Mouse (Mus musculus): ENCODE measurements around the gene Slc26a10.

DNA sequence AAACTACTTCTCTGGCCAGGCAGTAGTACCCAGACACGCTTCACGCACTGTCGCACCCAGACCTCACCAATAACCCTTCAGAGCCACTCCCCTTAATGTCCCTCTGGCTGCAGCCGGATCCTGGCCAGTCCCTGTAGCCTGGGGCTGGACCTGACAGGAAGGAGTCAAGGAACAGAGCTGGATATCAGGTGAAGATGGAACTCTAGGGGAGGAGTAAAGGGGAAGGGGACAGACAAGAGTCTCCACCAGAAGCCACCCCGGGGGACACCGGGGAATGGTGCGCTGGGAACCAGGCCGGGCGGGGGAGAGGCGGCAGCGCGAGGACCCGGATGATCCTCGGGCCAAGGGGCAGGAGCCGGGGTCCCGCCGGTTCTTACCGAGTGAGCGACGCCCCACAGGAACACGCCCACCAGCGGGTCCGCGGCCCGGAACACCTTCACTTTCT, 30.5 kb upstream of the Slc26a10 start:
- no peak for TF ChIP-seq MYOD1 (IDR thresholded peaks at IDR 0.05; ENCODE audit: control insufficient read depth in 1 of 3, insufficient read length in 2 of 3, low read depth in 2 of 3)
- TF ChIP-seq POLR2A (IDR thresholded peaks at IDR 0.05; ENCODE audit: insufficient read length, low read depth): no peak
- no peak for TF ChIP-seq REST (IDR thresholded peaks at IDR 0.05; ENCODE audit: insufficient read depth, insufficient read length)
- TF ChIP-seq POLR2AphosphoS2 (IDR thresholded peaks at IDR 0.05; ENCODE audit: insufficient read length, low read depth): no peak
- no peak for TF ChIP-seq E2F4 (IDR thresholded peaks at IDR 0.05; ENCODE audit: insufficient read depth)
- no peak for TF ChIP-seq USF1 (IDR thresholded peaks at IDR 0.05; ENCODE audit: low read depth)
- no peak for TF ChIP-seq TCF12 (IDR thresholded peaks at IDR 0.05; ENCODE audit: insufficient read depth, poor library complexity, severe bottlenecking)
- TF ChIP-seq MYOG (IDR thresholded peaks at IDR 0.05; ENCODE audit: control insufficient read depth in 1 of 3, insufficient read depth in 1 of 3, insufficient read length in 2 of 3, low read depth in 2 of 3): no peak
- TF ChIP-seq CEBPB (IDR thresholded peaks at IDR 0.05; ENCODE audit: insufficient read depth, poor library complexity, severe bottlenecking): no peak
- no peak for TF ChIP-seq MAX (IDR thresholded peaks at IDR 0.05; ENCODE audit: low read depth)
- TF ChIP-seq SRF (IDR thresholded peaks at IDR 0.05; ENCODE audit: control insufficient read depth, insufficient read length, low read depth): no peak
- TF ChIP-seq TCF3 (IDR thresholded peaks at IDR 0.05; ENCODE audit: insufficient read length, low read depth): no peak

Measured in myocyte (in vitro differentiated cells).